Mouse (Mus musculus): ENCODE results near the gene Mtfp1. TPM values are rescaled to one million over a fixed set of nuclear protein-coding genes. Genes with fewer than 3 reads are reported as not detected.
"Not testable (repeated sequence)": the region's sequence is repeated elsewhere in the genome, so short reads cannot be mapped to it uniquely, and the experiment has no call there.

Gene Mtfp1
- total RNA-seq (2021): 10 to 100 TPM; 23.5 to 30.9 TPM
- long read RNA-seq, experiment 1, transcript Mtfp1-201 (4 exons, 1,411 nt): major isoform, 16 of 18 reads
- long read RNA-seq, experiment 1, partial matches to known transcripts: 0 of 18 reads
- long read RNA-seq, experiment 1, other reads (novel, unspliced or antisense): 2 of 18 reads
- long read RNA-seq, experiment 2, transcript Mtfp1-201 (4 exons, 1,411 nt): major isoform, 32 of 43 reads
- long read RNA-seq, experiment 2, partial matches to known transcripts: 6 of 43 reads
- long read RNA-seq, experiment 2, other reads (novel, unspliced or antisense): 5 of 43 reads

DNA sequence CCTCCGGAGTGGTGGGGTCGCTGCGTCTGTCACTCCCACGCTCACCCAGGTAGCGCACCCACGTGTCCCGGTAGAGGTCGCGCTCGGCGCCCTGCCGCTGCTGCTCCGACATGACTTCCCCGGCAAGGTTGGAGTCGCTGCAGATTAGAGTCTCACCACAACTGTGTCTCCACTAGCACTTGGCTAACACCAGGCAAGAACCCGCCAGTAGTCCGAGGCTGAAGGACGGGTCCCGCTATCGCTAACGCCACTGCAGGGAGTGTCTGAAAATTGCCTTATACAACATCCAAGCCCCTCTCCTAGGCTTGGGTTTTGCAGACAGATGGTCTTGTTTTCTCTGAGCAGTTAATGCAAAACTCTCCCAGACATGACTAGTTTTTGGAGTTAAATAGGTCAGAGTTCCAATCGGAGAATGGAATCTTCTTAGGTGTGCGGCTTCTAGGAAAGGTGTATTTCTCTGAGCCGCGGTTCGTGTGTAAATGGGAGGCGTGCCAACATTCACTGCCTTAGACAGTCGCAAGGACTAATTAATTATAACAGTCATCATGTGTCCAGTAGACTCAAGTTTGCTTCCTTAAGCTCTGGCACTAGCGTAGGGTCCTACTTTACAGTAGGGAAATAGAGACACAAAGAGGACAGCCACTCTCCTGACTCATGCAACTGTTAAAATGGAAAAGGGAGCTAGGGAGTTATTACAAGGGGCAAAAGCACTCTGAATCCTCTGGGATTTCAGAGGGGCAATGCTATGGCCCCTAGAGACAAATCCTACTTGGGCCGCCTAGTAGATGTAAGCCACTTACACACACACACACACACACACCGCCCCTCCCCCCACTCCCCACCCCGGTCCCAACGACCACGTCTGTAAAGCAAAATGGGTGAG is at the start of gene Mtfp1:
TSS of gene Mtfp1 (minus strand) at position 275 of the 883 bp plus-strand sequence.
- DNase-seq (ENCODE audit: low spot score in 2 of 2): peak; percentile 42 to 52

DNA sequence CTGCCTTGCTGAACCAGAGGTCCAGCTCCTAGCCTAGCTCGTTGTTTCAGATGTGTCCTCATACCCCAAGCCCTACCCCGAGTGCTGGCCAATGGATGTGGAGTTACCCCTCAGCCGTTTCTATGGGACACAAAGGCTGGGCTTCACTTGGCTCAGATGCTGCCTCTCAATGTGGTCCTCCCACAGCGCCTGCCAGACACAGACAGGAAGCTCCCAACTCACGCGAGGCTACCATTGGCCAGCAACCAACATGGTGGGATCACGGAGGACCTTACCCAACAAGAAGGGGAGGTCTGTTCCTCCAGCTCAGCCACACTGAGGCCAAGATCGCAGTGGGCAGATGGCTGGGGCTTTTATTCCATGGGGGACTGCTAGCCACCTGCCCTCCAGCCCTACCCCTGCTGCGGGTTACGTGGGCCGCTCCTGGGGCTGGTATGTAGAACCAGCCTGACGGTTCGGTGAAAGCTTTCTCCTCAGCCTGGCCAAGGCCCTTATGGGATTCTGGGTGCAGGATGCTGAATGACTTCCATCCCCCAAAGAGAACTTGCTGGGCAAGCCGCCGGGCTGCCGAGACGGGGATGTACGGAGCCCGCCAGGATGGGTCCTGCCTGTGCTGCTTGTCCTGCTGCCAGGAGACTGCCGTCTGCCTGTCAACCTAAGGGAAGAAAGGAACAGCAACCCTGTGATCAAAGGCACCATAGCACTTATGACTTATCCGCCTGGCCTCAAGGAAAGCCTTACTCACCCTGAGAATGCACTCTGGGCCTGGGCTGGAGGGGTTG is 48.2 kb upstream of the Mtfp1 start:
- DNase-seq (ENCODE audit: low spot score in 2 of 2): no peak

DNA sequence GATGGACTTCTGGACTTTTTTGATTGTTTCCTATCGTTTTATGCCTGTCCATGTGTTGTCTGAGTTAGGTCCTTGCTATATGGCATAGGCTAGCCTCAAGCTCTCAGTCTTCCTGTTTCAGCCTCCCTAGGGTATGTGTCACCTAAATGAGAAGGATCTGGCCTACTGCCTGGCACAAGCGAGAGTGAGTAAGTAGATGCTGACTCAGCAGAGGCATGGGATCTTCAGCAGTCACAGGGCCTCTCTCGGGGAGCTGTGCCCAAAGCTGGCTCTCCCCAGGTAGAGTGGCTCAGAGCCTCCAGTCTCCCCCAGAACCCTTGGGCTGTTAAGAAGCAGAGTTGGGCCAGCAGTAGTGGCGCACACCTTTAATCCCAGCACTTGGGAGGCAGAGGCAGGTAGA is 47.1 kb upstream of the Mtfp1 start:
- no peak for DNase-seq (ENCODE audit: low spot score in 2 of 2)

DNA sequence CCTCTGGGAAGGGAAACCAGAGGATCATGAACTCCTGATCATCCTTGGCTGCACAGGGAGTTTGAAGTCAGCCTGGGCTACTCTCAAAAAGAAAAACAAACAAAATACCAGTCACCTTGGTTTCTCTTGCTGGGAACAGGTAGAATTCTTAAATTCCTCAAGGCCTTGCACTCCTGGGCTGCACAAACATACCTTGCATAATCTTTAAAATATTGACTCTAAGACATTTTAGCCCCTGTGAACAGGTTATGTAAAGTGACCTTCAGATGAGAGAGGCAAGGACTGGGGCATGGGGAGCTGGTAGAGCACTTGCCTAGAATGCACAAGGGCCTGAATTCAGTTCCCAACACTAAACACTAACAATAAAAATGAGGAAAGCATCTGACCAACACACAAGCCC is 46.3 kb upstream of the Mtfp1 start:
- no peak for DNase-seq (ENCODE audit: low spot score in 2 of 2)

DNA sequence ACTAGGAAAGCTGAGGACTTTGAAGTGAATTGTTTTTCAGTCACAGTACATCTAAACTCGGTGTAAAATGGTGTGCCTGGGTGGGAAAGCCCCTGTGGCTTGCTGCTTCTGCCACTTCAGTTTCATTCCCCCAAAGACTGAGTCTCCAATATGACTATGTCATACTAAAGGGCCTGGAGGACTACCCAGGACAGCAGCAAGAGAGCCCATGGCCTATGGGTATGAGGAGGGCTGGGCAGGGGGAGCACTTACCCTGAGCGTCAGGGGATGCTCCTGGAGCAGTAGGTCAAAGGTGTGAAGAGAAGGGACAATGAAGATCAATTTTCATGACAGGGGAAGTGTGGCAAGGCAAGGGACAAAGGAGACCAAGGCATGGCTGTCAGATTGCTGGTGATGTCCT is 43.7 kb upstream of the Mtfp1 start:
- no peak for DNase-seq (ENCODE audit: low spot score in 2 of 2)

DNA sequence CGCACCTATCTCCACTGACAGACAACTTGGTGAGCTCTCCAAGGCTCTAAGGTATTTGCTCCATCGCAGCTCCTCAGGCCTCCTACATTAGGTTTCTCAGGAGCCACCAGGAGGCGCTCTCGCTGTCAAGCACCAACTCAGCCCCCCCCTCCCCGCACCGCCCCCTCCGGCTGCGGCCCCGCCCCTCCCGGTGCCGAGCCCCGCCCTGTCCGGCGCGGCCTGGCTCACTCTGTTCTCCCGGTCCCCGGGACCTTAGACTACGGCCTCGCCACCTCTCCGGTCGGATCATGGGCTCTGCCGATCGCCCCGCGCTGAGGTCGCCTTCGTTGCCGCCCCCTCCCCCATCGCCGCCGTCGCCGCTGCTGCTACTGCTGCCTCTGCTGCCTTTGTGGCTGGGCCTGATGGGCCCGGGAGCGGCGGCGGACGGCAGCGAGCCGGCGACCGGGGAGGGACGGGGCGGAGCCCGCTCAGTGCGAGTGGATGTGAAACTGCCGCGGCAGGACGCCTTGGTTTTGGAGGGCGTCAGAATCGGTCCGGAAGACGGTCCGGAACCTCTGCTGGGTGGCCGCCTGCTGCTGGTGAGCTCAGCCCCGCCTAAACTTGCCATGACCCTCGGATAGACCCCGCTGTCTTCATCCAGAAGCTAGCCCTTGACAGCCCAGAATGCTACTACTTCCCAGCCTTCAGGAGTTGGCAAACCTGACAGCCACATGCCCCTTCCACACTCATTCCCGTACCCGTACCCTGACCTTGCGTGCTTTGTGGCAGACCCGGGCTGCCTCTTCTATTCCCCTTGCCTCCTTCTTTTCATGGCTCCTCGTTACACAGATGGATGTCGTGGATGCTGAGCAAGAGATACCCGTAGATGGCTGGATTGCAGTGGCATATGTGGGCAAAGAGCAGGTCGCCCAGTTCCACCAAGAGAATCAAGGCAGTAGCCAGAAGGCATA is 40.0 kb upstream of the Mtfp1 start, which contains the start of gene Rnf215:
TSS of gene Rnf215 (plus strand) at position 217 of the 950 bp plus-strand sequence.
- DNase-seq (ENCODE audit: low spot score in 2 of 2): peak; percentile 91 to 96

DNA sequence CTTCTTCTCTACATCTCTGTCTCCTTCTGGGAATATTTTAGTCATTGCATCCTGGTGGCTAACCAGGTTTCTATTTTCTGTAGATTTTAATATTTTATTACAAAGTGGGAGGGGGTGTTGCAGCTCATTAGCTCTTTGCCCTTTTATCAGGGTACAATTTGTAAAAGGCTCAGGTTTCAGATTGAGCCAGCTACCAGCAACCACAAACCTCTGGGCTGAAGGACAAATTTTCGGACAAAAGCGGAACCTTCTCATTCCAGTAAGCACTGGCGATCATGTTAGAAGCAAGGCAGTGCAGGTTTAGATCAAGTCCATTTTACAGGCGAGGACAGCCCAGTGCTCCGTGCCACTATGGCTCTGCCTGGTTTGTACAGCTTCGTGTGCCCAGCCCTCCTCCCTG is 39.2 kb upstream of the Mtfp1 start:
- DNase-seq (ENCODE audit: low spot score in 2 of 2): no peak

DNA sequence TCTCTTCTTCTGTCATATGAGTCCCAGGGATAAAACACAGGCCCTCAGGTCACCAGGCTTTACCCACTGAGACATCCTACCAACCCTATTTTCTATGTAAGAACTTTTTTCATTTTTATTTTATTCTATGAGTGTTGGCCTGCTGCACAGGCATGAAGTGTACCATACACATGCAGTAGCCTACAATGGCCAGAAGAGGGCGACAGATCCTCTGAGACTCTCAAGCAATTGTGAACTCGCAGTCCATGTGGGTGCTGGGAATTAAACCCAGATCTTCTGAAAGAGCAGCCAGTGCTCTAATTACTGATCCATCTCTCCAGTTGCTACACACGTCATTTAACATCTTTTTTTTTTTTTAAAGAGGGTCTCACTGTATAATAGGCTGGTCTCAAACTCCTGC is 38.2 kb upstream of the Mtfp1 start:
- no peak for DNase-seq (ENCODE audit: low spot score in 2 of 2)

DNA sequence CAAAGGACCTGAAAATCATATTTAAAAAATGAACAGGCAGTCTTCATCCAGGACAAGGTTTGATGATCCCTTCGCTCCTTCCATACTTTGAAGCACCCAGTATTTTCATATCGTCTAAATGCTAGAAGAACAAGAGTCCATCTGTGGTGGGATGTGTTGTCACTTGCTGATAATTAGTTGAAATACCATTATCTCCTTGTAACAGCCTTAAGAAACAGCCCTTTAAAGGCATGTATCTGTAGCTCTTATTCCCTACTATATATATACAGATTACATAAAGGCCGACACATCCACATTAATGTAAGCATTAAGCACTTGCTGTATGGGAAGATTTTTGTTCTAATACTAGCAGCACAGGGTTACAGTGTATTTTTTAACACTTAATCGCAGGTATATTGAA is 33.2 kb upstream of the Mtfp1 start:
- DNase-seq (ENCODE audit: low spot score in 2 of 2): not testable (repeated sequence)

DNA sequence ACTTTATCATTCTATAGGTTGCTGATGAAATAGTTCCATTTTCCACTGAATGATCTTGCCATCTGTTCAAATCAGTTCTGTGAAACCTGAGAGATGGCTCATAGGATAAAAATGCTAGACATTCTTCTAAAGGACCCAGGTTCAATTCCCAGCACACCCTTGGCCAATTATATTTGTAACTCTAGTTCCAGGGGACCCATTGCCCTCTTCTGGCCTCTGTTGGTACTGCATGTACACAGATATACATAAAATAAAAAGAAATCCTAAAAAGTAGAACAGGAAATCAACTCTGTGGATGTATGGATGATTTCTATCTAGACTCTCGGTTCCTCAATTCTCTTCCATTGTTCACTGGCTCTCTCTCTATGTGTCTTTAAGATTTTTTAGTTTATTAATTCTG is 31.8 kb upstream of the Mtfp1 start:
- no peak for DNase-seq (ENCODE audit: low spot score in 2 of 2)

DNA sequence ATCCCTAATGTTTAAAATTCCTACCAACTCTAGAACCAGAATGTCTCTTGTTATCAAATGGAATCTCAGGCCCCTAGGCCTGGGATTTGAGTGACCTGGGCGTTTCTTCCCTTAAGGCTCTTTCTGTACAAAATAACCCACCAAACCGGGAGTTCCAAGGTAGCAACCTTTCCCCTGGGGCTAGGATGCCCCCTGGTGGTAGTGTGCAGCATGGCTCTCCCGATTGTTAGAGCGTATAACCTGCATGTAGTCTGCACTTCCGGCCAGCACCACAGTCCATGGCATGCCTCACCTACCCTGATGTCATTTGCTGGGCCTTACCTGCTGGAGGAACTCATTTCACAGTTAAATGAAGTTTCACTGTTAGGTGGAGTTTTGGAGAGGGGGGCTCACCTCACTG is 28.7 kb upstream of the Mtfp1 start:
- DNase-seq (ENCODE audit: low spot score in 2 of 2): peak in 1 of 2 experiments; percentile 53

DNA sequence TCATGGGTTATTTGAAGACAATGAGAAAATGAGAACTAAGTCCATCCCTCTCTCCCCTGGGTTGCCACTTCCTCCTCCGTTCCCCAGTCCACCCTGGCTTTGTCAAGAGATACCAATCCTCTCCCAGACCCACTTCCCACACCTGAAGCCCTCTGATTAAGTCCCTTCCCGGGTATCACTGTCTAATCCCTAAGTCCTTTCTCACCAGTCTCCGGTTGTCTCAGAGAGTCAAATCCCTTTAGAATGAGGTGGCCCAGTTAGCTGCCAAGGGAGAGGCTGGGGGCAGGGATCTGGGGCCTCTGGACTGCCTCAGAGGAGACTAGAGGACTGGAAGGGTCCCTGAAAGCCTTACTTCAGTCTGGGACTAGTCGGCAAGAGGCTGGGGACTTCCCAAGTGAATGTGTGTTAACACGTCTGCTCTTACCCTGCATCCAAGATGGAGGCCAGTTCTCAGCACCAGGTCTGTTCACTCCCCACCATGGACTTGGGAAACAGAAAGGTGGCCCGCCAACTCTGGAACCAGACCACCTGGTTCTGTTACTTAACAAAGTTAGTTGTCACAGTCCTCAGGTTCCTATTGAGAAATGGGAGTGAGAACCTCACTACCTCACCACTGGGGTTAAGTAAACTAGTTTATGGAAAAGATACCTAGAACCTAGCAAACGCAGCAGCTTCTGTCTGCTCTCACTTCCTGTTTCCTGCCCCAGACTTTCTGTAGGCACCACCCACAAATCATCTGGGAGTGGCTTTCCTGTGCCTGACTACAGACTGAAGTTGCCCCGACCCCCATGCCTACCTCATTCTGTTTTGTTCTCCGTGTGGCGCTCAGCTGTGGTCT is 27.7 kb upstream of the Mtfp1 start, which contains the start of gene Sec14l2:
TSS of gene Sec14l2 (minus strand) at position 674 of the 838 bp plus-strand sequence.
- DNase-seq (ENCODE audit: low spot score in 2 of 2): no peak

DNA sequence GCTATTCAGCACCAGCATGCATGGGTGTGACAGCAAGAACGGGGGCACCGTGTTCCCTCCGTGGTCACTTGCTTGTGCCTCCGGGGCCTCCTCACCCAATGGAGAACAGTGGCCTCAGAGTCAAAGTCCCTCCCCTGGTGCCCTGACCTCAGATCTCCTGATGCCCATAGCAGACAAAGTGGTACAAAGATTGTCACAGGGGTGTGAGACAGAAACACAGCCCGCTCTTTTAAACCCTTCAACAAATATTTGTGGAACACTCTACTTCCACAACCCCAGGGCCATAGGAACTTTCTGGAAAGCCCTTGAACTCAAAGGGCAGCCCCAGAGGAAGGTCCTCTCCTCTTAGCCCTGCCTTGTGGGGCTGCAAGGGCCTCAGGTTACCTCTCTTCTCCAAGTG is 27.0 kb upstream of the Mtfp1 start:
- no peak for DNase-seq (ENCODE audit: low spot score in 2 of 2)

DNA sequence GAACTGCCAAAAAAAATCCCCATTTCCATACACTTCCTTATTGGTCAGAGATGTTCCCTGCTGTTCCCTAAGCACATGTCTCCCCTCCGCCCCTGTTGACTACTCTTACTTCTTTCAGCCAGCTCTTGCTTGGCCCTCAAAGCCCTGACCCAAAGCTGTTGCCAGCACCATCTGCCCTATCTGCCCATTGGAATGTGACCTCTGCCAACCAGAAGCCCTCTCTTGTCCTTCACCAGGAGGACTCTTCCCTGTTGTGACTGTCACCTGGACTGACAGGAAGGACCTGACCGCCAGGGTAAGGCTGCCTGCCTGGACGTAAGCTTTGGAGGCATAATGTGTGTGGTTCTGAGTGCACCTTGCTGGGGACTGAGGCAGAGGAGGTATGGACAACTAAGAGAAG is 26.4 kb upstream of the Mtfp1 start:
- DNase-seq (ENCODE audit: low spot score in 2 of 2): no peak

DNA sequence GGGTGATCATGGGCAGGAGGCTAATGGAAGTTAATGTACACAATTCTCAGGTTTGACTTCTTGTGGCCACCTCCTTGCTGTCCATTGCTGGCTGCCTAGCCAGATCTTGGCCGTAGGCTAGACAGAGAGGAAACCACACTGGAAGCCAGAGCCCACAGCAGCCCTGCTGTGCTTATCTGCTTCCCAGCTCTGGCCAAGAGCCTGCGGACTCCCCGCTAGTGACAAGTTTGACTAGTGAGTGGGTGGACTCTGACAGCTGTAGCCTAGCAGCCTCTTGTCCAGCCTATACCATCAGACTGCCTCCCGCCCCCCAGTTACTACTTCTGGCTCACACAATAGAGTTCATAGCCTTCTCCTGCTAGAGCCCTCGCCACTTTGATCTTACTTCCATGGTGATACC is 24.4 kb upstream of the Mtfp1 start:
- no peak for DNase-seq (ENCODE audit: low spot score in 2 of 2)

DNA sequence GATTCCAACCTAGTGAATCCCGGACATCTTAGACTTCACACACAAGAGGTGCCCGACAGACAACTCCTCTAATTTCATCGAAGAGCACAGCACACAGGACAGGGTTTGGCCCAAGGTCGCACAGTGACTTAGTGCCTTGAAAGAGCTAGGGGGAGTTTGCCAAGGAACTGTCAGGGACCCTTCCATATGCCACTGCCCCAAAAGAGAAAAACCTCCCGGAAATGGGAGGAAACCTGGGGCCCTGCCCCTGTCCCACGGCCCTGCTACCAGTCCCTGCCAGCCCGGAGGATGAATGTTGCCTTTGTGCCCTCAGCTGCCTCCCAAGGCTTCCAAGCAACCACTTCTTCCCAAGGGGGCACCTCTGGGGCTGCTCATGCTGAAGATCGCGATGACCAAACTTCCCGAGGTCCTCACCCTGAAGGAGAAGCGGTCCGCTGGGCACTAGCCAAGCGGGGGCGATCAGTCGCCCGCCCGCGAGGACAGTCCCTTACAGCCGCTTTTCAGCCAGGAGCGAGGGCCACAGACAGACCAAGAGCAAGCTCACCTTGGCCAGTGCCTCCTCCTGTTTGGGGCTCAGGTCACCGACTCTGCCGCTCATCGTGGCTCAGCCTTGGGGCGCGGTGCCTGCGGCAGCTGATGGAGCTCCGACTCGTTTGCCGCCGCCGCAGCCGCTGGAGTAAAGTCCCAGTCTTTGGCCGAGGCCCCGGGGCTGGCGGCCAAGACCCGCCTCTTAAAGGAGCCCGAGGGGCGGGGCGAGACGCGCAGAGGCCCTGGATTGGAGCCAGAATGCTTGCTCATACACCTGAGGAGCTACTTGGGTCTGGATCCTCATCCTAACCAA is 23.1 kb upstream of the Mtfp1 start:
- DNase-seq (ENCODE audit: low spot score in 2 of 2): peak; percentile 43 to 51

DNA sequence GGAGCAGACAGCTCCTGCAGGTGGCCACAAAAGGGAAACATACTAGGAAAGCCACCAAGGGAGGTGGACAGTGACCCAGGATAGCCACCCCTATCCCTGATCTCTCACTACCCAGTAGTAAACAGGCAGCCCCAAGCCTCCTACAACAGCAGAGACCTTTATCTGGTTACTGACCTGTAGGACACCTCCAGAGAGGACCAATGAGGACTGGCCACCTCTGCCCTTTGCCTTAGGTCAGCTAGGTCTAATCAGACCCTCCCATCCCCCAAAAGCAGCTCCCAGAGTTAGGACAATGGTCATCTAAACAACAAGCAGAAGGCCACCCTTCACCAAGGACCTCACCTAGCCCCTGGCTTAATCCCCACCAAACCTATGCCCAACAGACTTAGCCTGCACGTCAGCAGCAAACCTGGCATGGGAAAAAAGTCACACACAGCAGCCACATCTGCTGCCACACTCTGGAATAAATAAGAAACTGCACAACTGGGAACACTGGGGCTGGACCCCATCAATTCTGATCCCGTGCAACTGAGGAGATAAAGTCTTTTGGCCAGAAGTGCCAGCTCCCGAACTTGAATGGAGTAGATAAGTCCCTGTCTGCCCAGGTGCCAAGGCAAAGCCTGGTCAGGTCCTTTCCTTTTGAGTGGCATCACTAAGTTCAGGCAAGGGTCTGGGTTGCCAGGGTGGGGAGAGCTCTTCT is 22.3 kb upstream of the Mtfp1 start:
- no peak for DNase-seq (ENCODE audit: low spot score in 2 of 2)
